Mouse (Mus musculus): Measurements from ENCODE around the gene 1700029F12Rik.

Gene 1700029F12Rik

DNA sequence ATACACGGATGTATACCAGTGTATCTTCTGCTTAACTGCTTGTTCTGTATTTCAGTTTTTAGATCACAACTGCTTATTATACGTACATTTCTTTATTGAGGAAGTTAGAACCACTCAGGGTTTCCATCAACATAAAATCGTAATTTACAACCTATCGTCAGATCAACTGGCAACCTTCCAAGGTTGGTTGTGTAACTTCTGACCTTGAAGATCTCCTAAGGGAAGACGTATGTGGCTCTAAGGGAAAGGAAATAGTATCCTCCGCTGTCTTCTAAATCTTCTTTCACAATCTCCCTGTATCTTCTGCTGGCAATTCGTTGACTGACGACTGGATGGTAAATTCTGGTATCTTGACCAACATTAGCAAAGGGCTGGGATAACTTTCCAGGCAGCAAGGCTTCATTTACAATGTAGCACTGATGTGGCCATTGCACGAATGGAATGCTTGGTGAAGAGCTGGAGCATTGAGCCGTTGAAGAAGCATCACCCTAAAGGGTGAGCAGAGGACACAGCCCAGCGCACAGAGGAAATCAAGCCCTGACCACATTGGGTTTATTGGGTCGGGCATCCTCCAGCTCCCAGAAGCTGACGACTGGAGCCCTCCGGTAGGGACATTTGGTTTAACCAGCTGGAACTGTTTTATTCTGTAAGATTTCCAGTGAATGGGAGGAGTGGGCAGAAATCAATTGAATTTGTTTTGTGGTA lies 43.4 kb downstream of the 1700029F12Rik start:
- no peak overlapping the region for H3K4me3 ChIP-seq (replicated peaks; ENCODE audit: low read length)
- TF ChIP-seq CTCF (conservative IDR thresholded peaks at IDR 0.05; ENCODE audit: low read length), result no peak

DNA sequence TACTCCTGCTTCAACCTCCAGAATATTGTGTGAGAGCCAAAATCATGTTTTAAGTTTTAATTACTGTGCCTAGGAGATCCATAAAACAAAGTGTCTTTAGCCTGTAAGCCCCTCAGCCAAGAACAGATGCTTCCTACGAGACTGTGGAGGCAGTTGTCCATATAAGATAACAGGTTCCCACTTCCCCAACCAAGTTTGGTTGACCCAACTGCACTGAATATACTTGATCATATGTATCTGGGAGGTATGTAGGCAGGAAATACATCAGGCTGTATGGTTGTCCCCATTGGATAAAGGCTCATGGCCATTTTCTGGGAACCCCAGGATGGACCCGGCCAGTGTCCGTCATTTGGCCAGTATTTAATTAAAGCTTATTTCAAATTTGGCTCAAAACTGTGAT lies 44.1 kb downstream of the 1700029F12Rik start:
- Histone ChIP-seq H3K36me3 (ENCODE audit: insufficient read depth, low read length) (no peaks in the 10 kb centered on the region), H3K9me3 (ENCODE audit: low read length) (0 out of 2 replicates have a peak, but pooled peaks cover 2% of the 10 kb centered on the region), H3K4me3 (replicated peaks; ENCODE audit: low read length) (no peak overlapping the region), H3K4me1 (replicated peaks; ENCODE audit: low read depth, low read length) (no peaks in the 10 kb centered on the region), H3K27me3 (ENCODE audit: insufficient read depth, low read length) (peaks cover 9% of the 10 kb centered on the region)
- TF ChIP-seq POU5F1 (IDR thresholded peaks at IDR 0.05; ENCODE audit: borderline replicate concordance, low read length), result no peak

More for the DNA sequence above, 43.4 kb downstream of the 1700029F12Rik start:
- 0 out of 2 replicates have a peak, but pooled peaks cover 2% of the 10 kb centered on the region for H3K9me3 ChIP-seq (ENCODE audit: low read length)
- no peaks in the 10 kb centered on the region for H3K36me3 ChIP-seq (ENCODE audit: insufficient read depth, low read length)
- peaks cover 4% of the 10 kb centered on the region for H3K27me3 ChIP-seq (ENCODE audit: insufficient read depth, low read length)
- no peaks in the 10 kb centered on the region for H3K4me1 ChIP-seq (replicated peaks; ENCODE audit: low read depth, low read length)

- Histone ChIP-seq H3K9me3 (ENCODE audit: low read length) (0 out of 2 replicates have a peak, but pooled peaks cover 2% of the 10 kb centered on the region), H3K4me1 (replicated peaks; ENCODE audit: low read depth, low read length) (peaks cover under 1% of the 10 kb centered on the region), H3K36me3 (ENCODE audit: insufficient read depth, low read length) (no peaks in the 10 kb centered on the region), H3K27me3 (ENCODE audit: insufficient read depth, low read length) (peaks cover 9% of the 10 kb centered on the region), H3K4me3 (replicated peaks; ENCODE audit: low read length) (no peak overlapping the region)
- no peak for TF ChIP-seq POU5F1 (IDR thresholded peaks at IDR 0.05; ENCODE audit: borderline replicate concordance, low read length)
- TF ChIP-seq NANOG (IDR thresholded peaks at IDR 0.05; ENCODE audit: borderline replicate concordance, low read length), result no peak
- no peak for TF ChIP-seq CTCF (conservative IDR thresholded peaks at IDR 0.05; ENCODE audit: low read length)
Measured at GRCm38 (mm10) chr13:96989129-96989528, 45.0 kb downstream of the 1700029F12Rik start.

DNA sequence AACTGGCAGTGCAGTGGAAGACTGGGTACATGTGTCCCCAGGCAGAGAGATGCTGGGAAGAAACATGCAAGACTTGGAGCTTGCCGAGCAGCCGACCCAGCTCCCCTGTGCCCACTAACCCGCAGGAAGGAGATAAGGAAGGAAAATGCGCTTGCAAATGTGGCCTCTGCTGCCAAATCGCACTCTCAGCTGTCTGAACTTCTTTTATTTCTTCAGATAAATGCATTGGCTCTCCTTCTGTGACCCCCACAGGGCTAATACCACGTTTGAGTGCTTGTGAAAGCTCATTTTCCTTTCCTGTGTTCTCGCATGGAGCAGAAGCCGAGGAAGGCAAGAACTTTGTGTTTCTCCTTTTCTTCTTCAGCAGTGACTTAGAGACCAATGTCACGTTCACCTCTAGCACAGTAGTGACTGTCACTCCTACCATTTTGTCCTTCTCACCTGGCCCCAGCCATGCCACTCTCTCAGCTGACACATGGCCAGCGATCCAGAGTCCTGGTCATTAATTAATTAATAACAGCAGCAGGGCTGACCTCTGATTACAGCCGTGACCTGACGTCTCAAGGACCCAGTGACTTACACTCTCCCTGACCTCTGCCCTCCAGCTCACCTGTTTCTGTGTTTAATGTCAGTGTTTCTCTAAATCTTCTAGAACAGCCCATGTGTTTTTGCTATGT lies 48.4 kb downstream of the 1700029F12Rik start:
- H3K4me1 ChIP-seq (replicated peaks; ENCODE audit: low read depth, low read length), result peaks cover 12% of the 10 kb centered on the region
- TF ChIP-seq NANOG (IDR thresholded peaks at IDR 0.05; ENCODE audit: borderline replicate concordance, low read length), result no peak
- TF ChIP-seq POU5F1 (IDR thresholded peaks at IDR 0.05; ENCODE audit: borderline replicate concordance, low read length), result no peak
- TF ChIP-seq CTCF (conservative IDR thresholded peaks at IDR 0.05; ENCODE audit: low read length), result no peak
- H3K27me3 ChIP-seq (ENCODE audit: insufficient read depth, low read length), result peaks cover 17% of the 10 kb centered on the region
- no peak overlapping the region for H3K4me3 ChIP-seq (replicated peaks; ENCODE audit: low read length)
- H3K36me3 ChIP-seq (ENCODE audit: insufficient read depth, low read length), result no peaks in the 10 kb centered on the region
- H3K9me3 ChIP-seq (ENCODE audit: low read length), result 0 out of 2 replicates have a peak, but pooled peaks cover 2% of the 10 kb centered on the region

- Histone ChIP-seq H3K27me3 (ENCODE audit: insufficient read depth, low read length) (peaks cover 17% of the 10 kb centered on the region), H3K9me3 (ENCODE audit: low read length) (0 out of 2 replicates have a peak, but pooled peaks cover 2% of the 10 kb centered on the region), H3K4me1 (replicated peaks; ENCODE audit: low read depth, low read length) (peaks cover 12% of the 10 kb centered on the region), H3K36me3 (ENCODE audit: insufficient read depth, low read length) (no peaks in the 10 kb centered on the region), H3K4me3 (replicated peaks; ENCODE audit: low read length) (no peak overlapping the region)
- no peak for TF ChIP-seq CTCF (conservative IDR thresholded peaks at IDR 0.05; ENCODE audit: low read length)
- TF ChIP-seq POU5F1 (IDR thresholded peaks at IDR 0.05; ENCODE audit: borderline replicate concordance, low read length), result no peak
- TF ChIP-seq NANOG (IDR thresholded peaks at IDR 0.05; ENCODE audit: borderline replicate concordance, low read length), result no peak
Measured at GRCm38 (mm10) chr13:96984688-96985087, 49.5 kb downstream of the 1700029F12Rik start.

DNA sequence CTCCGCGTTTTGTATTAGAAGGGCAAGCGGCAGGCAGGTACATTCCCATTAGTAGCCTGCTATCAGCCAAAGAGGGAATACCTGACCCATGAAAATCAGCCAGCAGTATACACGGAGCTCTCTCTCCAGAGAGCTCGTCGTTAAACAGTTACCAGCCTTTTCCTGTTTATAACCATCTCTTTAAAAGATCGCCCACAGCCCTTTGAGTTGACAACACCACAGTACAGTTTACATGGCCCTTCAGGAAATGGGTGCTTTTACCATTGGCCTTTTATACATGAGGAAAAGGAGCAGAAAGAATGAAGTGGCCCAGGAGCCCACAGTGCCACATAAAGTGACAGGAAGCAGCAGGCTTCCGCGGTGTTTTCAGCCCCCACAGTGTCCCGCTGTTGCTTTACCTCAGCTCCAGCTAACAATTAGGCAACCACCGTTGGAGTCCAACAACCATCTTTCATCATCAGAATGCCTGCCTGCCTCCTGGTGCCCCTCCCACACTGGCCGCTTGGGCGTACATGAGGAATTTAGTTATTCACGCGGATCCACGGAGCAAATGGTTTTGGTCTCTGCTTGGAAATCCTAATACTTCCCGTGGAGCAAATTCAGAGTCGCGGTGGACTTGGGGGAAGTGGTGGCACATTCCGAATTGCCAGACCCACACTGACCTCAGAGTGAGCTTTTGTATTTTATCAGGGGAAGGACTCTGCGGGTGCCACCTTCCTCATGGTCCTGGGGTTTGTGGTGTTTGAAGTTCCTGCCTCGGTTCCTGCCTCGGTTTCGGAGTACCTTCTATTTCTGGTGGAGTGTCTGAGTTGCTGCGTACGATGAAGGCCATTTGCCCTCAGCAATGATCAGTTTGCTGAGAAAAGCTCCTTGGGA lies 50.7 kb downstream of the 1700029F12Rik start:
- no peaks in the 10 kb centered on the region for H3K36me3 ChIP-seq (ENCODE audit: insufficient read depth, low read length)
- H3K27me3 ChIP-seq (ENCODE audit: insufficient read depth, low read length), result peaks cover 17% of the 10 kb centered on the region
- no peak for TF ChIP-seq NANOG (IDR thresholded peaks at IDR 0.05; ENCODE audit: borderline replicate concordance, low read length)
- TF ChIP-seq POU5F1 (IDR thresholded peaks at IDR 0.05; ENCODE audit: borderline replicate concordance, low read length), result no peak
- TF ChIP-seq CTCF (conservative IDR thresholded peaks at IDR 0.05; ENCODE audit: low read length), result no peak
- peak overlapping the region; percentile 57 for H3K4me3 ChIP-seq (replicated peaks; ENCODE audit: low read length)
- 0 out of 2 replicates have a peak, but pooled peaks cover 2% of the 10 kb centered on the region for H3K9me3 ChIP-seq (ENCODE audit: low read length)
- H3K4me1 ChIP-seq (replicated peaks; ENCODE audit: low read depth, low read length), result peaks cover 12% of the 10 kb centered on the region

DNA sequence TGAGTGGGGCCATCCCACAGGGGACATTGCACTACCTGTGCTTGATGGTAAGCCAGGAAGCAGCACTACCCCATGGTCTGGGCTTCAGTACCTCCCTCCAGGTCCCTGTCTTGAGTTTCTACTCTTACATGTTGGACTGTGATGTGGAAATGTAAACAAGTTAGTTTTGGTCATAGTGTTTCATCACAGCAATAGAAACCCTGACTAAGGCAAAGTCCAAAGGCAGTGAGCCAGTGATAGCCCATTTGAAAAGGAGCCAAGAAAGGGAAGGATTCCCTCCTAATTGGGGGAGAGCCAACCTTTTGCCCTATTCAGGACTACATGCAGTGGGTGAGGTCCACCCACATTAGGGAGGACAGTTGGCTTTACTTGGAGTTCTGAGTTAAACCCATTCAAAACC lies 53.6 kb downstream of the 1700029F12Rik start:
- Histone ChIP-seq H3K27me3 (ENCODE audit: insufficient read depth, low read length) (peaks cover 11% of the 10 kb centered on the region), H3K4me1 (replicated peaks; ENCODE audit: low read depth, low read length) (peaks cover 12% of the 10 kb centered on the region), H3K4me3 (replicated peaks; ENCODE audit: low read length) (no peak overlapping the region), H3K36me3 (ENCODE audit: insufficient read depth, low read length) (no peaks in the 10 kb centered on the region), H3K9me3 (ENCODE audit: low read length) (no peaks in the 10 kb centered on the region)
- no peak for TF ChIP-seq NANOG (IDR thresholded peaks at IDR 0.05; ENCODE audit: borderline replicate concordance, low read length)
- TF ChIP-seq CTCF (conservative IDR thresholded peaks at IDR 0.05; ENCODE audit: low read length), result no peak
- TF ChIP-seq POU5F1 (IDR thresholded peaks at IDR 0.05; ENCODE audit: borderline replicate concordance, low read length), result no peak

DNA sequence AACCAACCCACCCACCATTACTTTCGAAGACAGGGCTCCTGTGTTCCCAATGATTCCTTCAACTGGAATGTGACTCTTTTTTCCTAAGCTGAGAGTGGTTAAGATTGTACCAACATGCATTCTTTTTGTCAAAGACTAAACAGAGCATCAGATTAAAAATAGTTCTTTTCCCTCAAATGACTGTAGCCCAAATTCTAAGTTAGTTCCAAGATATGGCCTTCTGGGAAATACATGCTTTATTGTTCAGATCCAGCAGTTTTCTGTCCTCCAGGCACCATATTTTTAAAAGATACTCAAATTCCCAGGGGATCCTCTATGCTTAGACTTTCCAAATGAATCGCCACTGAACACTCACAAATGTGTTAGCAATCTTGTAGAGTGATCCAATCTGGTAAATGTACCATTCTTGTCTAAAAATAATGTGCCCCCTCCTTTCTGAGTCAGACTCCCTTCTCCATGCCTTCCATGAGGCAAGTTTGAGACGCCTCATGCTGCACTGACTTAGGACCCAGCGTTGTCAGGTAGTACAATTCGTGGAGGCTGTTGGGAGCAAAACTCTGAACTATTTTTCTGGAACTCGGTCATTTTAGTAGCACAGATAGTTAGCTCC lies 57.1 kb downstream of the 1700029F12Rik start:
- TF ChIP-seq CTCF (conservative IDR thresholded peaks at IDR 0.05; ENCODE audit: low read length) (no peak), NANOG (IDR thresholded peaks at IDR 0.05; ENCODE audit: borderline replicate concordance, low read length) (no peak), POU5F1 (IDR thresholded peaks at IDR 0.05; ENCODE audit: borderline replicate concordance, low read length) (no peak)
- H3K9me3 ChIP-seq (ENCODE audit: low read length), result no peaks in the 10 kb centered on the region
- H3K4me1 ChIP-seq (replicated peaks; ENCODE audit: low read depth, low read length), result no peaks in the 10 kb centered on the region
- H3K4me3 ChIP-seq (replicated peaks; ENCODE audit: low read length), result no peak overlapping the region
- H3K27me3 ChIP-seq (ENCODE audit: insufficient read depth, low read length), result no peaks in the 10 kb centered on the region
- H3K36me3 ChIP-seq (ENCODE audit: insufficient read depth, low read length), result no peaks in the 10 kb centered on the region

Measured in E14TG2a.4 (cell line).